Mouse (Mus musculus) E14TG2a.4 (cell line): ENCODE results near the gene Rgs5.

Experiments
- CTCF ChIP-seq: conservative IDR thresholded peaks from 2 replicates; pipeline ENCODE4 v1.5.1; 2014; ENCODE audit warnings: low read length
- NANOG ChIP-seq: IDR thresholded peaks from 2 replicates; pipeline ENCODE4 v1.6.1; 2014; ENCODE audit warnings: borderline replicate concordance, low read length, mixed read lengths
- POU5F1 ChIP-seq: IDR thresholded peaks from 2 replicates; pipeline ENCODE4 v1.6.1; 2014; ENCODE audit warnings: low read length, borderline replicate concordance

- TF ChIP-seq CTCF (no peak), NANOG (no peak), POU5F1 (no peak)
Measured at GRCm38 (mm10) chr1:169671801-169672200, 16.5 kb downstream of the Rgs5 start.
